Mouse (Mus musculus): Measurements from ENCODE around the gene Cnnm4.

DNA sequence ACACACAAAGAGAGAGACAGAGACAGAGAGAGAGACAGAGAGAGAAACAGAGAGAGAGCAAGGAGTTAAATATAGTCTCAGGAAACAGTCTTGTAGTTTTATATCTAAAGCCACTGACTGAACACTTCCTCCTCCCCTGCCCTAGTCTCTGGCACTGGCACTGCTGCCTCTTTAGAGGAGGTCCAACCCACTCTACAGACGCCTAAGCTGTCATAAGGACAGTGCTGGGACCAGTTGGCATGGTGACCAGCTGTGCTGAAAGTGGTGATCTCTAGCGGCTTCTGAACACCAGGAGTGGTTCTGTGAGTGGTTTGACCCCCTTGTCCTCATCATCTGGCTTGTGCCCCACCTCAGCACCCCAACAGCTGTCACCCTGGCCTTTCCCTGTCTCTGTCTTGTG lies 9.6 kb upstream of the Cnnm4 start:
- TF ChIP-seq CTCF (conservative IDR thresholded peaks at IDR 0.05; ENCODE audit: low read length), result no peak
- no peak for TF ChIP-seq POU5F1 (IDR thresholded peaks at IDR 0.05; ENCODE audit: borderline replicate concordance, low read length)
- TF ChIP-seq NANOG (IDR thresholded peaks at IDR 0.05; ENCODE audit: borderline replicate concordance, low read length), result no peak

Measured in E14TG2a.4 (cell line).